Mouse (Mus musculus) intestine, embryonic 14.5 days (tissue): ENCODE results near the gene Gm3646. TPM values are rescaled to one million over a fixed set of nuclear protein-coding genes. Genes with fewer than 3 reads are reported as not detected.

Experiments used
- ATAC-seq: fragments of 200-750 bp; cut with Nextera tagmentation; replicated peaks from 2 replicates; pipeline ENCODE4 v1.8.0; 2017; ENCODE audit warnings: low read depth, moderate number of reproducible peaks, moderate TSS enrichment, moderate library complexity; ENCODE audit not compliant: low FRiP score, low TSS enrichment
- DNase-seq: peaks from one replicate; pipeline ENCODE4 v3.0.0-alpha.2; 2018; ENCODE audit warnings: low spot score
- H3K27ac ChIP-seq: fragments of 300-500 bp; sonication (generic); 2 replicates; pipeline ENCODE4 v1.5.1; 2014; ENCODE audit warnings: low read depth, mild to moderate bottlenecking, control low read depth
- H3K27me3 ChIP-seq: fragments of 300-500 bp; sonication (generic); replicated peaks from 2 replicates; pipeline ENCODE4 v1.6.1; 2014; ENCODE audit warnings: low read length, control low read depth; ENCODE audit not compliant: control insufficient read depth, insufficient read depth
- H3K36me3 ChIP-seq: fragments of 300-500 bp; sonication (generic); 2 replicates; pipeline ENCODE4 v1.6.1; 2014; ENCODE audit warnings: low read length, control low read depth; ENCODE audit not compliant: control insufficient read depth, insufficient read depth
- H3K4me1 ChIP-seq: fragments of 300-500 bp; sonication (generic); replicated peaks from 2 replicates; pipeline ENCODE4 v1.6.1; 2014; ENCODE audit warnings: low read length, control low read depth, mixed read lengths; ENCODE audit not compliant: control insufficient read depth, insufficient read depth
- H3K4me2 ChIP-seq: fragments of 300-500 bp; sonication (generic); 2 replicates; pipeline ENCODE4 v1.6.1; 2014; ENCODE audit warnings: low read length
- H3K4me3 ChIP-seq: fragments of 300-500 bp; sonication (generic); 2 replicates; pipeline ENCODE4 v1.5.1; 2014; ENCODE audit warnings: low read depth, low read length, control low read depth, mixed read lengths
- H3K9ac ChIP-seq: fragments of 300-500 bp; sonication (generic); 2 replicates; pipeline ENCODE4 v1.6.1; 2014; ENCODE audit warnings: mild to moderate bottlenecking, low read length
- H3K9me3 ChIP-seq: fragments of 300-500 bp; sonication (generic); 2 replicates; pipeline ENCODE4 v1.6.1; 2016; ENCODE audit warnings: low read length, control low read depth; ENCODE audit not compliant: control insufficient read depth
- WGBS: fragments of 180-500 bp; shearing (Covaris S2); extraction: QIAGEN DNeasy Blood & Tissue Kit; methylation state at CpG from one replicate; pipeline ENCODE4 v1.1.7; 2014; 5-methylcytosine and 5-hydroxymethylcytosine counted together
- polyA plus RNA-seq: library from polyadenylated mRNA; unstranded; fragments of >200 nt; fragmentation: Nextera tagmentation; extraction: Ambion mirVana; gene quantifications from 2 replicates; pipeline ENCODE4 v1.2.1, GENCODE M21; 2014

Gene Gm3646
- polyA plus RNA-seq, 1 experiment from 2014 or later = not detected

DNA sequence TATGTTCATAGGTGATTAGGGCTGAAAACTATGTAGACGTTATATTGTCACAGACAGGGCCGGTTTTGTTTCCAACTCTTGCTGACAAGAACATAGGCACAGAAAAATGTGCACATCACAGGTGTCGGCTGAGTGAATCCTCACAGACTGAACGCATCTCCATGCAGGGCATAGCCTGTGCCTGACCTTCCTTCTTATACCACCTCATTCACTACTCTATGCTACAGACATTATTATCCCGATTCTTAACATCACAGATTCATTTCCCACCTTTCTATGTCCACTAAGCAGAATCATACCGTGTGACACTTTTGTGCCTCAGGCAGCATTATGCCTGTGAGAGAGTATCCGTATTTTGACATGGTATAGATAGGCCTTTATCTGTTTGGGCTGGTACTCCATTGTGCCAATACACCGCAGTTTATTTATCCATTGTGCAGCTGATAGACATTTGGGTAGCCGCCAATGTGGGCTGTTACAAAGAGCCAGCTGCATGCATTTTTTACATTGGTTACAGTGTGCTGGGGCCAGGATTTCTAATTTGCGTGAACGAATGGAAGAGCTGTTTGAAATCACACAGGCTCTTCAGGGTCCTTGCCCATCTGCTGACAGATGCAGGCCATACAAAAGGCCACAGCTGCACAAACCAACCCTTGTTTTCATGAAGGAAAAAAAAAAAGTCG, 33.5 kb upstream of the Gm3646 start:
- WGBS = 74% methylated on average over 12 of the region's 12 CpGs
- no peak overlapping the region for H3K9ac ChIP-seq

GRCm38 (mm10) chr1:39831594-39832039, 26.5 kb upstream of the Gm3646 start:
- Histone ChIP-seq H3K4me3 (no peak overlapping the region), H3K36me3 (no peaks in the 10 kb centered on the region), H3K4me1 (no peaks in the 10 kb centered on the region; the same call in 1 of the 2 replicates), H3K4me2 (no peak overlapping the region), H3K27ac (no peak overlapping the region), H3K27me3 (no peaks in the 10 kb centered on the region), H3K9ac (no peak overlapping the region), H3K9me3 (no peaks in the 10 kb centered on the region)
- ATAC-seq = peak; percentile 56
- 51% methylated on average over 4 of the region's 4 CpGs for WGBS
- no peak for DNase-seq

More for the DNA sequence above, 33.5 kb upstream of the Gm3646 start:
- DNase-seq (no peak), ATAC-seq (no peak)
- Histone ChIP-seq H3K4me2 (no peak overlapping the region), H3K27ac (no peak overlapping the region), H3K4me3 (no peak overlapping the region), H3K36me3 (no peaks in the 10 kb centered on the region), H3K27me3 (no peaks in the 10 kb centered on the region), H3K4me1 (no peaks in the 10 kb centered on the region; the same call in 1 of the 2 replicates), H3K9me3 (no peaks in the 10 kb centered on the region)

GRCm38 (mm10) chr1:39830786-39831593, 25.9 kb upstream of the Gm3646 start:
- DNase-seq (no peak), ATAC-seq (peak; percentile 61; the same call in 1 of the 2 replicates)
- no peaks in the 10 kb centered on the region for H3K9me3 ChIP-seq
- H3K27ac ChIP-seq = no peak overlapping the region
- no peak overlapping the region for H3K4me2 ChIP-seq
- H3K27me3 ChIP-seq = no peaks in the 10 kb centered on the region
- WGBS = 75% methylated on average over 11 of the region's 11 CpGs
- H3K4me1 ChIP-seq = no peaks in the 10 kb centered on the region; the same call in 1 of the 2 replicates
- no peaks in the 10 kb centered on the region for H3K36me3 ChIP-seq
- no peak overlapping the region for H3K4me3 ChIP-seq
- H3K9ac ChIP-seq = no peak overlapping the region

- Histone ChIP-seq H3K9ac (no peak overlapping the region), H3K27ac (no peak overlapping the region), H3K4me3 (no peak overlapping the region), H3K36me3 (no peaks in the 10 kb centered on the region), H3K27me3 (no peaks in the 10 kb centered on the region), H3K9me3 (no peaks in the 10 kb centered on the region), H3K4me2 (no peak overlapping the region), H3K4me1 (no peaks in the 10 kb centered on the region)
- WGBS = 77% methylated on average over 4 of the region's 4 CpGs
- DNase-seq = no peak
- no peak for ATAC-seq
These were observed 19.8 kb upstream of the Gm3646 start for GRCm38 (mm10) chr1:39824902-39825301.

- Histone ChIP-seq H3K4me1 (no peaks in the 10 kb centered on the region), H3K9me3 (no peaks in the 10 kb centered on the region), H3K4me2 (no peak overlapping the region), H3K4me3 (no peak overlapping the region), H3K36me3 (no peaks in the 10 kb centered on the region), H3K27me3 (no peaks in the 10 kb centered on the region), H3K9ac (no peak overlapping the region), H3K27ac (no peak overlapping the region)
- WGBS = 52% methylated on average over 4 of the region's 4 CpGs
- ATAC-seq = no peak
- DNase-seq = no peak
These were observed 19.1 kb upstream of the Gm3646 start for GRCm38 (mm10) chr1:39824240-39824639.

GRCm38 (mm10) chr1:39819596-39819995, 14.5 kb upstream of the Gm3646 start:
- ATAC-seq = no peak
- 79% methylated on average over 10 of the region's 10 CpGs for WGBS
- Histone ChIP-seq H3K27me3 (no peaks in the 10 kb centered on the region), H3K4me2 (no peak overlapping the region), H3K9me3 (no peaks in the 10 kb centered on the region), H3K36me3 (no peaks in the 10 kb centered on the region), H3K4me3 (no peak overlapping the region), H3K4me1 (no peaks in the 10 kb centered on the region), H3K9ac (no peak overlapping the region), H3K27ac (no peak overlapping the region)
- DNase-seq = no peak

GRCm38 (mm10) chr1:39815766-39816165, 10.6 kb upstream of the Gm3646 start:
- H3K9ac ChIP-seq = no peak overlapping the region
- H3K27ac ChIP-seq = no peak overlapping the region
- no peaks in the 10 kb centered on the region for H3K36me3 ChIP-seq
- H3K4me1 ChIP-seq = no peaks in the 10 kb centered on the region
- ATAC-seq = no peak
- peak; percentile 41 for DNase-seq
- no peak overlapping the region for H3K4me2 ChIP-seq
- H3K4me3 ChIP-seq = no peak overlapping the region
- WGBS = 84% methylated on average over 5 of the region's 5 CpGs
- H3K27me3 ChIP-seq = no peaks in the 10 kb centered on the region
- no peaks in the 10 kb centered on the region for H3K9me3 ChIP-seq

GRCm38 (mm10) chr1:39813067-39813466, 7.9 kb upstream of the Gm3646 start:
- Histone ChIP-seq H3K27me3 (no peaks in the 10 kb centered on the region), H3K4me1 (no peaks in the 10 kb centered on the region), H3K4me2 (no peak overlapping the region), H3K9me3 (no peaks in the 10 kb centered on the region), H3K27ac (no peak overlapping the region), H3K4me3 (no peak overlapping the region), H3K36me3 (no peaks in the 10 kb centered on the region), H3K9ac (no peak overlapping the region)
- 66% methylated on average over 4 of the region's 4 CpGs for WGBS
- DNase-seq (no peak), ATAC-seq (peak; percentile 50; the same call in 1 of the 2 replicates)
